Mouse (Mus musculus) stomach, adult 2 months (tissue): Measurements from ENCODE around the gene Olfr19. TPM values are rescaled to one million over a fixed set of nuclear protein-coding genes. Genes with fewer than 3 reads are reported as not detected.

Experiments
- polyA plus RNA-seq: library from polyadenylated mRNA; depleted of rRNA; stranded (reverse); fragments of >200 nt; gene quantifications from 2 replicates; pipeline ENCODE4 v1.2.3, GENCODE M21; 2012; rRNA removed

Gene Olfr19
- polyA plus RNA-seq, result not detected in 2 replicates

GRCm38 (mm10) chr16:16676305-16676704, at the start of gene Olfr19:
Gene Olfr19, minus strand, starts transcription at chr16:16676405.

Other genes with a start within 250 kb of the Olfr19 start
- gene Fgd4, start 75.9 kb downstream of the Olfr19 start, polyA plus RNA-seq, result 1.3 and 1.6 TPM in 2 replicates
- 0.06 and 0.10 TPM in 2 replicates for gene Spag6l, start 153.1 kb upstream of the Olfr19 start, polyA plus RNA-seq
- not detected in 2 replicates for gene Igll1, start 187.6 kb upstream of the Olfr19 start, polyA plus RNA-seq
- 20.1 and 23.9 TPM in 2 replicates for gene Top3b, start 194.3 kb upstream of the Olfr19 start, polyA plus RNA-seq
- gene Vpreb1, start 194.4 kb upstream of the Olfr19 start, polyA plus RNA-seq, result 3.6 and 7.8 TPM in 2 replicates
- gene Ppm1f, start 220.1 kb upstream of the Olfr19 start, polyA plus RNA-seq, result 2.3 and 2.5 TPM in 2 replicates